24 mouse cellular contexts compared by ENCODE assay signal in the genomic region with DNA sequence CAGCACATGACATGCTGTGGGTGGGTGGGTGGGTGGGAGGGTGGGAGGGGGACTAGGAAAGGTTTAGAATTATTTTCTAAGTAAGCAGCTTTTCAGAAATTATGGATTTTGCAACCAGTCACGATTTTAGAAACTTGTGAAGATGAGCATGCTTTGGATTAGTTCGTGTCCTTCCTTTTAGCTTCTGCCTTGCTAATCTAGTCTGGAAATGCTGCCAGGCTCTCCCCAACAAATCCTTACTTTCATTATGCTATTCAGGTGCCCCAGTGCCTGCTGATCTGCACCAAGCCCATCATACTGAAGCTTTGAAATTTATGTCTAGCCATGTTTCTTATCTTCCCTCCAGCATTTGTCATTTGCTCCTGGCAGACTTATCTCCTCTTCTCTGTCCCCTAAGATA. TPM values are rescaled to one million over a fixed set of nuclear protein-coding genes. Genes with fewer than 3 reads are reported as not detected.
"Had no signal": no experiment of that assay in that cellular context is flagged by ENCODE, and none has a peak within 500 bp of the region (broad histone marks: within the 10 kb centered on the region; RNA-seq: fewer than 3 reads in every experiment).

No protein-coding gene starts in this region.

- H3K9ac ChIP-seq: lung, embryonic 14.5 days; neural tube, embryonic 13.5 days; neural tube, embryonic 15.5 days had no signal

- H3K9me3 ChIP-seq: midbrain, embryonic 10.5 days; neural tube, embryonic 13.5 days; neural tube, embryonic 15.5 days had no signal

- H3K4me2 ChIP-seq: lung, embryonic 14.5 days; neural tube, embryonic 13.5 days; neural tube, embryonic 15.5 days had no signal

- H3K4me3 ChIP-seq: midbrain, embryonic 10.5 days; myocyte; neural tube, embryonic 13.5 days; neural tube, embryonic 15.5 days had no signal

- H3K4me1 ChIP-seq: midbrain, embryonic 10.5 days had no signal

- ATAC-seq: midbrain, embryonic 16.5 days had no signal

- H3K27ac ChIP-seq: midbrain, embryonic 10.5 days; neural tube, embryonic 15.5 days had no signal

- H3K27me3 ChIP-seq: neural tube, embryonic 13.5 days; neural tube, embryonic 15.5 days had no signal

- DNase-seq: lung, adult 18-20 months; lung, embryonic 14.5 days; lung, postnatal 10 days; lung, postnatal 4 days; midbrain, embryonic 14.5 days; retina, postnatal 1 day; right cerebral cortex, postnatal 4 days; spleen, adult 18-20 months; thymus, adult 18-20 months; thymus, postnatal 14 days; thymus, postnatal 36 days had no signal

- H3K36me3 ChIP-seq: midbrain, embryonic 10.5 days; neural tube, embryonic 13.5 days; neural tube, embryonic 15.5 days had no signal

RNA-seq across cellular contexts. Expression of a gene that starts 34.8 kb away (rescaled TPM):
- total RNA-seq: megakaryocyte, adult 5-6 weeks; megakaryocyte-erythroid progenitor cell, adult 5-6 weeks had no signal

RNA-seq across cellular contexts. Expression of a gene that starts 57.6 kb away (rescaled TPM):
- total RNA-seq: megakaryocyte, adult 5-6 weeks; megakaryocyte-erythroid progenitor cell, adult 5-6 weeks had no signal
- polyA plus RNA-seq: lung, embryonic 14.5 days; lung, embryonic 16.5 days; midbrain, embryonic 10.5 days; midbrain, embryonic 14.5 days; midbrain, embryonic 16.5 days; myocyte; neural tube, embryonic 11.5 days; neural tube, embryonic 13.5 days; neural tube, embryonic 15.5 days; small intestine, adult 2 months; stomach, embryonic 14.5 days; stomach, embryonic 16.5 days; thymus, postnatal 0 days had no signal
